Mouse (Mus musculus): ENCODE measurements around the gene Elmo1. TPM values are rescaled to one million over a fixed set of nuclear protein-coding genes. Genes with fewer than 3 reads are reported as not detected.

Gene Elmo1
- total RNA-seq, 2 experiments from 2014 or later, result 42.0 to 103 TPM

DNA sequence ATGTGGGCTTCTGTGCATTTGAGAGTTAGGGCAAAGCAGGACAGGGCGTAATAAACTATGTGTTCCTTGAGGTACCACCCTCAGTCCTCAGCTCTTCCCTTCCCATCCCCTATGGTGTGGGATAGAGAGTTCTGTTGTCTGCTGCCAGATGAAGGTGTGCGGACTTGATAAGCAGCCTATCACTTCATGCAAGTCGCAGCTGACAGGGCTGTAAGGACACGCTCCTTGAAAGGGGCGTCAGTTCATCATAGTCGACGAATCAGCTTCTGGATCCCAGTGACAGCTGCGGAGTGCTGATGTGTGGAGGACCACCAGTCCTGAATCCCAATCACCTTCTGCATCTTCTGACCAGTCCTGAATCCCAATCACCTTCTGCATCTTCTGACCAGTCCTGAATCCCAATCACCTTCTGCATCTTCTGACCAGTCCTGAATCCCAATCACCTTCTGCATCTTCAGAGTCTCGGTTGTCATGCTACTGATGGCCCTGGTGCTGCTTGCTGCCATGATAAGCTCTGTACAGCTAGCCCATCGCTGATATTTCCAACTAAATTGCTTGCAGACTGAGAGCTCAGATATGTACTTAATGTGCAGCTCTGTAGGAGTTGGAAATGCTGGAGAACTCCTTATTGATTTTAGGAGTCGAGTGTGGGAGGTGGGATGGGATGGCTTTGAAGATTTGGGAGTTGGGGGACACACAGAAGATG is 59.9 kb downstream of the Elmo1 start:
- peak; percentile 61 for ATAC-seq (replicated peaks; ENCODE audit: poor library complexity)

DNA sequence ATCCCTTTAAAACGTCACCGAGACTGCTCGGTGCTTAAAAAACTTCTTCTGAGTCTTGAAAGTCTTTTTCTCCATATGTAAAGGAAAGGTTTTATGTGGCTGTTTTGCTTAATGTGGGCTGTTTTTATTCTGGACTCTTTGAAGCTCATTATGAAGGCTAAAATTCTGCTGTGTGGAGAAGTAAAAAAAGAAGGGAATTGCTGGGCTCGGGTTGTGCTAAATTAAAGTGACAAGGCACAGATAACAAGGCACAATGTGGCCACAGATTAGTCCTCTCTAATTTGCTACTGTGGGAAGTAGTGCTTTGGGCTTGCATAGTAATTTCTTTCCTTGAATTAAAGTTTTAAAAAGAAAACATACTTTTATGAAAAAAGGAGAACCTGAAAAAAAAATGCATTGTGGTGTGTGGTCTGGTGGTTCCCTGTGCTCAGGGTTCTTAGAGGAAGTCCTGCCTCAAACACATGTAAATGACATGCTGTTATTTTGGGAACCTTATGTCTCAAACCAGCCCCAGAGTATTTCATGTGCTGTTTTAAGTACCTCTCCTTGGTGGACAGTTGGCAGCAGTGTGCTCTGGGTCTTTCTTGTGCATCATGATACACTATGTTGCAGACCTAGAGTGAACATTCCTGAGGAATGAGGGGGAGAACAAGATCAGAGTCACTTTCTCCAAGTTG is 61.0 kb downstream of the Elmo1 start:
- ATAC-seq (replicated peaks; ENCODE audit: poor library complexity), result peak; percentile 80

DNA sequence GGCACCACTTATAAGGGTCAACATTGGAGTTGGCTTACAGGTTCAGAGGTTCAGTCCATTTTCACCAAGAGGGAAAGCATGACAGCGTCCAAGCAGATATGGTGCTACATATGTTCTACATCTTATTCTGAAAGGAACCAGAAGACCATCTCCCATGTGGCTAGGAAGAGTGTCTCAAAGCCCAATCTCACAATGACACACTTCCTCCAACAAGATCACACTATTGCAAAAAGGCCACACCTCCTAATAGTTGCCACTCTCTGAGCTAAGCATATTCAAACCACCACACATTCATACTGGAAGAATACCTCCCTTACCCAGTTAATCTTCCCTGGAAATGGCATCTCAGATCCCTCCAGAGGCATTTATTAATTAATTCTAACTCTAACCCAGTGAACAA is 66.7 kb downstream of the Elmo1 start:
- no peak; the same call in 1 of the 2 replicates for ATAC-seq (replicated peaks; ENCODE audit: poor library complexity)

DNA sequence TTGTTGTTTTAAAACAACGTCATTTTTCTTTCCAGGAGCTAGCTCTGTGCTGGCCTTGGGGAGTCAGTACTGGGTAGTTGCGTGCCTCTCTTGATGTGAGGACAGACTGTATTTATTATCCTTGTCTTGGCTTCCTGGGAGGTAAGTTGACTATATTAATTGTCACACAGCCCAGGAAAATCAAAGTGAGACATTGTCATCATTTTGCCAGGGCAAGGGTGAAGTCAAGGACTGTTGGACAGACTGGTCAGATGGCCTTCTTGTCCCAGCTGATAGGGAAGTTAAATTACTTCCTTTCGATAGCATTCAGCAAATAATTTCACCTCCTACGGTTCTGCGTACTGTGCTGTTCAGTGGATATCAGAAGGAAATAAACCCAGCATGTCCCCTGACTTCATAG is 67.1 kb downstream of the Elmo1 start:
- ATAC-seq (replicated peaks; ENCODE audit: poor library complexity), result no peak

DNA sequence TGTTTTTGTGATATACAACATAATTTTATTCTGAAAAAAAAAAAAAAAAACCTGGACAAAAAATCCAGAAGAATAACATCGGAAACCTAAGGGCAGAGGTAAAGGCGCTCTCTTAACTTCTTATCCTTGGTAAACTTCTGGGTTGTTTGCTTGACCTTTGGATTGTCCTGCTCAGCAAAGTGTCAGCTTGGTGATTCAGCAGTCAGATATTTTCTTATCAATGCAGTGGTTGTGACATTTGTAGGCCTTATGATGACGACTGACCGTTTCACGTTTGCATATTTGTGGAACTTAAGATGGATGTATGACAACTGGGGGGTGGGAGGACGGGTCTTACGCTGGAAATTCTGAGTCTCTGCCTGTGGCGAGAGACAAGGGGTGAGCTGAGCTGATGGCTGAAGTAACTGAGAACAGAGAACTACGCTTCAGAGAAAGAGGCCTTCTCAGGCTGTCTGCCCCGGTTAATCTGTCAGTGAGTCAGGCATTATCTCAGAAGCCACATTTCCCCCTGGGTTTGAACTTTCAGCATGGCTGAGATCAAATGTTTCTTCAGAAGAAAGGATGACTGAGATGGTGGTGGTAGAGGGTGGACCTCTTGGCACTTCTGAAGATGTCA is 73.1 kb downstream of the Elmo1 start:
- peak; percentile 75 for ATAC-seq (replicated peaks; ENCODE audit: poor library complexity)

DNA sequence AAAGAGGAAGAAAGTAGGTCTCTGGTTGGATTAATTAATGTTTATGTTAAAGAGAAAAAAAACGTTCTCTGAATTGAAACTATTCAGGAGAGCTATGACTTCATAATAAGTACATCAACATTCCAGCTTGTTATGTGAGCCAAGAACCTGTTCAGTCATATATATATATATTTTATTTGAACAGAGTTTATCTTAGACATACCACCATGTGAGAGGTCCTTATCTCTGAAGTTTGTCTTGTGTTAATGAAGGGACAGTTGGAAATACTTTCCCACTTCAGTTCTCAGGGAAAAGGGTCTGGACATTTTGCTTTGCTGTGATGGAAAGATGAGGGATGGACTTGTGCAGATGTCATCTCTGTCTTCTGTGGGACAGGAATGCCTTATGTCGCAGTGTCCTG is 74.4 kb downstream of the Elmo1 start:
- ATAC-seq (replicated peaks; ENCODE audit: poor library complexity), result no peak

DNA sequence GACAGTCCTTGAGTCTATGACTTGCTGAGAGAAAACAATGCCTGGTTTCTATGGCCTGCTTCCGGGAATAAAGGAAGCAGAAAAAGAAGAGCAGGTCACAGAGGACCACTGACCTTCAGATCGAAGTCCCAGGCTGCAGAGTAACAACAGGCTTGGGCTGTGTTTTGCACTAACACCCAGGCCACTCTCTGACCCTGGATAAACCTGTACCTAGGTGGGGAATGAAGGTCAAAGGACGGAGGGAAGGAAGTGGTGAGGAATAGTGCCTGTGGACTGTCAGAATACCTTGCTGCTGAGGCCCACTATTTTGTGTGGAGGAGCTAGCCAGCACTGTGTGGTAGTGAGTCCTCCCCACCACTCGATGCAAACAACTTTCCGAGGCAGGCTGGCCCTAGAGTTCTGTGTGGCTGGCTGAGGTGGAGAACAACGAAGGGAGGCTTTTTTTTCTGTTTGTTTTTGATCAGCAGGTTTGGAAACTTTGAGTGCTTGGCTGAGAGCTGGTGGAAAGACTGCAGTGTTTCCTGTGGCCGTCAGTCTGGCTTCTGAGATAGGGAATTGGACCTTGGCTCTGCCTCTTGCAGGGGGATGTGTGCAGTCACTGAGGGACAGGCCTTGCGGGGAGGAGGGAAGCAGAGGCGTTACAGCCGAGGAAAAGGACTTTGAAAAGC is 83.7 kb downstream of the Elmo1 start:
- ATAC-seq (replicated peaks; ENCODE audit: poor library complexity), result peak; percentile 75

DNA sequence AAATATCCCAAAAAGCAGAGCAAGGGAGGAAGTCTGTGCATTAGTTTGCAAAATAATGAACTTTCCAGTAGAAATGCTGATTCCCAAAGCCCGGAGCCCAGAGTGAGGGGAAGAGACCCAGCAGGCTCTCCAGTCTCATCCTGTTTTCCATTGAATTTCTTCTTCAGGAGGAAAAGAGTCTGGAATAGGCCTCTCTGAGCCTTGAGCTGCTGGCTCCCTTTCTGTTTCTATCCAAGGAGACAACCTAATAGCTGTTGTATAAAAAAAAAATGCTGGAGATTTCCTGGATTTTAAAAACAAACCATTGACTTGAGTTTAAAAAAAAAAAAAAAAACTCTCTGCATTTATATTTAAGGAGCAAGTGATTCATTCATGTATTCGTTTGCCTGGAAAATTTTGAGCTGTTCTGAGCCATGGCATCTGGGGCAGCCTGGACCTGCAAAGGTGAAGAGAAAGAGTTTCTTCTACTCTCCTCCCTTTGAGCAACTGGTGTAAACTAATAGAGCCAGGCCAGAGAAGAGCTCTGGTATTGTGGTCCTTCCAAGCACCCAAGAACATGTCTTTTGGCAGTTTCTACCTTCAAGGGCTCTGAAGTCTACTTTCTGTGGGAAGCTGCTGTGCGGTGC is 84.4 kb downstream of the Elmo1 start:
- ATAC-seq (replicated peaks; ENCODE audit: poor library complexity), result no peak

DNA sequence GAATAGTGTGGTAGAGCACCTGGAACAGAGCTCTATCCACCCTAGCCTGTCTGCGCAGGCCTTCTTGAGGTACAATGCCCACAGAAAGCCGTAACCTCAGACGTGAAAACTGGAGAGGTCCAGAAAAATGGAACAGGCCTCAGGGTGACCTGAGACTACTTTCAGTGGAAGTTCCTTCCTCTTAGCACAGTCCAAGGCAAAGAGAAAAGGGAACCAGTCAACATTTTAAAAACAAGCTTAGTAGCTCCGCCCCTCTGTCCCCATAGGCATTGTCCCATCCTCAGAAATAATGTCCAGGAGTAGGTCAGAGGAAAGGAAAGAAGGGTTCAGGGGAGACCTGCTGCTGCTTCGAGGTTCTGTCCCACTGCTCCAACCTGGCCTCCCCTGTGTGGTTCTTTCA is 90.3 kb downstream of the Elmo1 start:
- ATAC-seq (replicated peaks; ENCODE audit: poor library complexity), result peak; percentile 17

DNA sequence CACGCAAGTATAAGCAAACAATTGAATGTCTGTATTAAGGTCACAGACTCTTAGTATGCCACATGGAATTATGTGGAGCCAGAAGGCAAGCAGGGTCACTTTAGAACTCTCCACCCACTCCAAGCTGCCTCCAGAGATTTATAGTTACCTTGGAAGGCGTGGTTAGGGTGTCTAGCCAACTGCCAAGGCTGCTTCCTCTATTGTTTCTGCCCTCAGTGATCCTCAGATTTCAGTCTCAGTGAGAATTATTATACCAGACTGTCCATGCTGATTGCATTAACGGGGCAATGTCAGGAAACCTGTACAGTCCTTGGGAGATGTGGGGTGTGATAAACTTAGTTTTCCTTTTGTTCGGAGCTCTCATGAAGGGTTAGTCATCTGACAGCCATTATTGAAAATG is 90.9 kb downstream of the Elmo1 start:
- peak; percentile 20 for ATAC-seq (replicated peaks; ENCODE audit: poor library complexity)

DNA sequence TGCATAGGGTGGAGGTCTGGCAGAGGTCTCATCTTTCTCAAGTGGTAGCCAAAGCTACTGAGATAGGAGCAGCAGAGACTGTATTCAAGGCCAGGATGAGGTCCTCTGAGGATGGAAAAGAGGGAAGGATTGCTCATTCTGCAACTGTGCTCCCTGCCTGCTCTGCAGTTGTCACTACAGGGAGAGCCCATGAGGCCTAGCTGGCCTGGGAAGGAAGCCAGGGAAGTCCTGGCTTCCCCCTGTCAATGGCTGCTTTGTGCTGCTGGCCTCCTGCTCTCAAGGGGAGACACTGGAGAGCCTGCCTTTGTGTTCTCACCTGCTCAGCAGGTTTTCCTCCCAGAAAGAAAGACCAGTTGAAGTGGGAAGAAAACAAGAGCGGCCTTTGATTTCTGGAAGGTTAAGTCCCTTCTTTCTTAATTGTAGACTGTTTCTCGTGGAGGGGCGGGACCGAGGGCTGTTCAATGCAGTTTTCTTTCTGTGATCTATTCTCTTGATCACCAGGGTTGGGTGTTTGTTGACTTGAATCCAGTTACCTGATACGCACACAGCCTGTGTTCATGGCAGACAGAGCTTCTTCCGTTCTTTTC is 91.9 kb downstream of the Elmo1 start:
- no peak for ATAC-seq (replicated peaks; ENCODE audit: poor library complexity)

DNA sequence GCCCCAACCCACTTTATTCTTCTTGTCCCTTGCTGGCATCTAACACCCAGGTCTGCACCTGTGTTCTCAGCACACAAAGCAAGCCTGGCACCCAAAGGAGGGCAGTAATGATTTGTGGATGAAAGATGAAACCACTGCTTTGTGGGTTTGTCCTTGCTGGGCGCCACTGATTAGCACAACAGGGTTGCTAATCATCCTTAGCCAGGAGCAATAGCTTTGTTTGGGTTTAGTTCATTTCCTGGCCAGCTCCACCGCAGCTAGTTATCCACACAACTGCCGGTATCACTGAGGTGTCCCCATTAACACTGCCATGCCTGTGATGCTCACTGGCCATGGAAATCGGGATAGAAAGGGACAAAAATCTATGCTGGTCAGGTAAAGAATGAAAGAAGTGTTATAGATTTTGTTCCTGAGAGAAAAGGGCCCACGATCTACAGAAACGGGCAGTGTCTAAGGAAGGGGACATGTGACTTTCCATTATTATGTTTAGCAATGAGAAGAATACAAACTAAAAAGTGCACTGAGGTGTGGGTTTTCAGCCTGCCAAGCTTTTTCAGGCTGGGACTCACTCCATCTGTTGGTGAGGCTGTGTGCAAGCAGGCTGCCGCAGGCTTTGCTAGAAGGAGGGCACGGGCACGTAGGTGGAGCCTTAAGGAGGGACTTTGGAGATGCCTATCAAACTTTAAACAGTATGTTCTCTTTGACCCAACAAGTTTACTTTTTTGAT is 93.3 kb downstream of the Elmo1 start:
- peak; percentile 50 for ATAC-seq (replicated peaks; ENCODE audit: poor library complexity)

DNA sequence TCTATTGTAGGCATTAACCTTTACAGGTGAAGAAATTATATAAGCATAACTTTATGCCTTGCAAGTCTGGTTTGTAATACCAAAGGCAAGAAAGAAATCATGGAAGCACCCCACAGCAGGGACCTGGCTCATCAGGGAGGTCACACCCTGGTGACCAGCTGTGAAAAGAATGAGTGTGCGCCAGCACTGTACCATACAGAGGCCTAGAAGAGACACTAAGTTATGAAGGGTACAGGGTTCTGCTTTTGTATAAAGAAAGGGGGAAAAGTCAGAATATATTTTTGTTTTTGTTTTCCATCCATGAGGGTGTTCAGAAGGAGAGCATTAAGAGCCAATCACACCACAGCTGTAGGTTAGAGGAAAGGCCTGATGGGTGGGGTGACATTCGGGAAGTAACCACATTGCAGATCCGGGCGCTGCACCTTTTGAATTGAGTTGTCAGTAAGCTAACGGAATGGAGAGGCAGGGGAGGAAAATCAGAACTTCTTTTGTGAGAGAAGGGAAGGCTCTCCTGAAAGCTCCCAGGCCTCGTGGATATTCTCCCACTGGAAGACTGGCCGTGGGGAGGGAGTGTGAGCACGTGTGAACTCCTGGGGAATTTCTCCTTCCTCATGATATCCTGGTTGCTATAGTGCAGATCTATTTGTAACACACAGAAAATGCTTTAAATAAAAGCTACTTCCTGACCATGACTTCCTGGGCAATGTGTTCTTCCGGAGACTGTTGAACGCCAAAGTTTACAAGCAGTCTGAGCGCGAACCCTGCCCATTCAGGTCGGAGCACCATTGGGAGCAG is 94.0 kb downstream of the Elmo1 start:
- ATAC-seq (replicated peaks; ENCODE audit: poor library complexity), result peak; percentile 5

DNA sequence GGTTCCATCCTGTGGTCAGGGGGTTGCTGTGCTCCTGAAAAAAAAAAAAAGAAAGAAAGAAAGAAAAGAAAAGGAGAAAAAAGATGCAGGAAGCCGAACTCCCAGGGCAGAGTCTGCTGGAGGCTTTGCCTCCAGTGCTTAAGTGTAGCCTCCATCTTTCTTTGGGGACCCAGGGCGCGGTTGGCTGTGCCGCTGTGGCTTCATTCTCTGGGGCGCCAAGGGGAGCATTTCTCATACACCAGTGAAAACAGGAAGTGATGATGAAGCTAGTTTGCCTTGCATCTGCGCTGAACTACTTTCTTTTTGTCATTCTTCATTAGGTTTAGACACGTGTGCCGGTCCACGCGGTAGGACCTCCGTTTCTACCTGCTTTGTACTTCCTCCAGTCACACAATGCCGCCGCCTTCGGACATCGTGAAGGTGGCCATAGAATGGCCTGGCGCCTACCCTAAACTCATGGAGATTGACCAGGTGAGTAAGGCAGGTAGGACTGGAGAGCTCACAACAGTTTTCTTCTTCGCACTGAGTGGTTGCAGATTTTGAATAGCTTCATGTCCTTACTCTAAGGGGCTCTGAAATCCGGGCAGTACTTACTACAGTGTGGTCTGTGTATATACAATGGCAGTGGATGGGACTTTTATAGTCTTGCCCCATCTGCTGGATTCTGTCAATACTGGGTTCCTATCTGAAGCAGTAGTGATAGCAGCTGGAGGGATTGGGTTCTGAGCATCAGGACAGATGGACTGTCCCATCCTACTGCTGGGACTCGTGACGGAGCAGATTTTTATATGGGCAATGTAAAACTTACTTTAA is 94.8 kb downstream of the Elmo1 start:
- ATAC-seq (replicated peaks; ENCODE audit: poor library complexity), result peak; percentile 57

DNA sequence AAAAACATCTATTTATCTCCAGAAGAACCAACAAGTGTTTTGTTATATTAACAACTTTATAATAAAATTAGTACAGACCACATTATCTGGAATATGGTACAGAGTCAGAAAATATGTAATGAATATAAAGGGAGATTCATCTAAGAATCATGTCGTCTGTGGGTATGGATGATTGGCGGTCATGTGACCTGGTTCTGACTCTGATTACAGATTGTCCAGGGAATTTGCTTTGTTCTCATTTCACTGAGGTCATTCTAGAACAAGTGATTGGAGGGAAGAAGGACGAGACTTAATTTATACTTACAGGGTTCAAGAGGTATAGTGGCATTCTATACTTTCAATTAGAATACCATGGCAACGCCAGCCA is 95.4 kb downstream of the Elmo1 start:
- no peak for ATAC-seq (replicated peaks; ENCODE audit: poor library complexity)

DNA sequence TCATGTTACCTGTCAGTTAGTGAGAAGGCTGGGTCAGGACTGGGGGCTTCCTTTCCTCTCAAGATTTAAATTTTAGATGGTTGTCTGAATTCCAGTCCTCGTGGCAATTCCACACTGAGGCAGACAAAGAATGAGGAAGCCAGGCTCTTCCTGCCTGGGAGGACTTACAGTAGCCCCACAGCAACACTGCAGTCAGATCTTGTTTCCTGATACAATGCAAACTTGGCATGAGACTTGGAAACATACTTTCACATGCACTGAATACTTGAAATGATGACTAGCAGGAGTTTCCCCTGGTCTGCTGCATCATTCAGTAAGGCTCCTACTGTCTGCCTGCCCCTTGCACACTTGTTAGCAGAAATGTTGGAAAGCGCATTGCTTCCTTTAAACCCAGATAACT is 97.3 kb downstream of the Elmo1 start:
- ATAC-seq (replicated peaks; ENCODE audit: poor library complexity), result no peak

DNA sequence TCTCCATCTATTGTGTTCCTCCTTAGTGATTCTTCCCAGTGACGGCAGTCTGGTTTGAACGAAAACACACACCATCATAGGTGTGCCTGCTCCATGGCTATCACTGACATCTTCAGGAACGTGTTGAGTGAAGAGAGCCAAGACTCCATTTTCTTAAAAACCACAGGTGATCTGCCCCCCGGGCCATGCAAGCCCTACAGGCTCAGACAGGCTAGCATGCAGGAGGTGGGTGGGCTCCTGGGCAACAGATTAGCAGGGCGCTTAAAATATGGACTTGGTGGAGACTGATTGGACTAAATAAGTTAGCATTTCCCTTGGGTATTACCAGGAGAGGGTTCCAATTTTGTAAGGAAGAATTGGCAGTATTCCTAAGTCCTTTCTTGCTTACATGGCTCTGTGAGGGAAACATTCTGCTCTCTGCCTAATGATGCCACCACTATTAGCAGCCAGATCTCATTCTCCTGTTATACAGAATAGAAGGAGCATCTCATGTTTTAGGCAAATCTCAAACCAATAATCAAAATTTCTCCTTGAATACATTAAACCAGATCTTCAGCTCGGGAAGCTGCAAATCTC is 101.7 kb downstream of the Elmo1 start:
- no peak for ATAC-seq (replicated peaks; ENCODE audit: poor library complexity)

DNA sequence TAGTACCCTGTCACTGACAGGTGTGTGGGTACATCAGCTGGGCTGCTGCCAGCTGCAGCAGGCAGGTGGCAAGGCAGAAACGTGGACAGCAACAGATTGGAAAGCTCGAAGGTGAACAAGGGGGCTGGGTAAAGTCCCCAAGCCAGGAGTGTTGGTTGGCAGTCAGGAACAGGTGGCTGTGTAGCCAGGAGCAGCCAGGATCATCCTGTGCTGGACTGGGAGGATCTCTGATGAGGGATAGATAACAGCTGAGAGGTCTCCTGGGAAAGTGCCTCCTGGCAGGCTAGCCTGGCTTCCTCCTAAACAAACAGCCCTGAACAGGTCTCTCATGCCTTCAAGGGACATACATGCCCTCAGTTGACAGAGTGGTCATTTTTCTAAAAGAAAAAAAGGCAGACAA is 110.2 kb downstream of the Elmo1 start:
- ATAC-seq (replicated peaks; ENCODE audit: poor library complexity), result no peak

Measured in megakaryocyte progenitor cell, adult 5-6 weeks (primary cell).